Mouse (Mus musculus) ZHBTc4 (cell line): ENCODE data around the gene Atox1.

Experiments
- DNase-seq: peaks from one replicate; pipeline ENCODE4 v3.0.0-alpha.2; 2011; ENCODE audit warnings: low read depth, low spot score

Gene Atox1

GRCm38 (mm10) chr11:55461019-55461645 is at the start of gene Atox1:
TSS of gene Atox1 (minus strand) at chr11:55461239.
- DNase-seq = peak; percentile 99

- DNase-seq = no peak
Observed at GRCm38 (mm10) chr11:55505485-55505884, 44.4 kb upstream of the Atox1 start.

DNA sequence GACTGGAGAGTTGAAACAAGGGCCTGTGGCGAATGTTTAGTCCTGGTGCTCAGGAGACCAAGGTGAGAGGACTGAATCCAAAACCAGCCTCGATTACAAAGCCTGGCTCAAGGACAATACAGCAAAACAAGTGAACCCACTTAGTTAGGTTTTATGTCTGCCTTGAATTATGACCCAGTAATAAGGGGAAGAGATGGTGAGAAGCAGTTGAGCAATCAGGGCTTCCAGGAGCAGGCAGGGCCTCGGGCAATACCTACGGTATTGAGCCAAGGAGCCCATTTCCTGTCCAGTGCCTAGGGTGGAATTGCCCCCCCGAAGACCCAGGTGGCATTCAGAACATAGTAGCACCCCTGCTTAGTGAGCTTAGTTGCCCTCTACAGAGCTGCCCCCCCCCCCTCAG is 41.8 kb upstream of the Atox1 start:
- DNase-seq = no peak

GRCm38 (mm10) chr11:55501955-55502531 is 41.0 kb upstream of the Atox1 start:
- DNase-seq = no peak

DNA sequence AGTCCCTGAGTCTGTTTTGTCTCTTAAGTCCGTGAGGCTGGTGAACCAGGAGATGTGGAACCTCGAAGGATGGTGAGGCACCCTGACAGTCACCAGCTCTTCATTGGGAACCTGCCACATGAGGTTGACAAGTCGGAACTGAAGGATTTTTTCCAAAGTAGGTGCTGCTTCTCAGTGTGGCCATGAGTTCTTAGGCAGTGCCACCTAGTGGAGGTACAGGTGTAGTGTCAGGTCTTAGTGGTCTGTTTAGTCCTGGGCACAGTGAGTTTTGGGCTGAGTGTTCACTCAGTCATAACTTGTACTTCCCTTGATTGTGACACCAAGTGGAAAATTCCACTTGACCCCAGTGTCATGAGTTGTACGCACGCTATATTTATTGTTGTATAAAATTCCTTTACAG is 36.8 kb upstream of the Atox1 start:
- peak; percentile 83 for DNase-seq

DNA sequence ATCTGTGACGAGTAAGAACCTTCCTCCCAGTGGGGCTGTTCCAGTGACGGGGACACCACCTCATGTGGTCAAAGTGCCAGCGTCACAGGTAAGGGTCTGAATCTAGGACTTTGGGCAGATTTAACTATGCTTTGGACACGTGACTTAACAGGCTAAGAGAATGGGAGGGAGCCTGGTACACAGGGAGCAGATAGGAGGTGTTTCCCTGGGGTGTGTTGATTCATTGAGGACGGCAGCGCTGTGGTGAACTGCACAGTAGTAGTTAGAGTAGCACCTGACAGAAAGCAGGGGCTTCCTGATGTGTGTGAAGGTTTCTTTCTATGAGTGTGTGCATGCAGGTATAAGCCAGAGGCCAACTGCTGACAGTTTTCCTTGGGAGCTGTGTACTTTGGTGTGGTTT is 35.1 kb upstream of the Atox1 start:
- DNase-seq = no peak

DNA sequence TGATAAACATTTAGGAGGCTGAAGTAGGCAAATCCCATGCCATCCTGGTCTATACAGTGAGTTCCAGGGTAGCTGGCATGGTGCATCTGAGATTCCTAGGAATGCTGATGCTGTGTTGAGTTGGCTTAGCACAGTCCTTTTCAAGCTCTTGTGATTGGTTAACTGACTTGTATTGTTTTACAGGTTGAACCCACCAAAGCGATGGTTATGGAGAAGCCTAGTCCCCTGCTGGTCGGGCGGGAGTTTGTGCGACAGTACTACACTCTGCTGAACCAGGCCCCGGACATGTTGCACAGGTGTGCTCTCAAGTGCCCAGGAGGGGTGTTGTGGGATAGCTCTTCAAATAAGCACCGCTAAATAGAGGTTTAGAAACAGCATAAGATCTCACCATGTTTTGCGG is 24.4 kb upstream of the Atox1 start:
- DNase-seq = peak; percentile 62

DNA sequence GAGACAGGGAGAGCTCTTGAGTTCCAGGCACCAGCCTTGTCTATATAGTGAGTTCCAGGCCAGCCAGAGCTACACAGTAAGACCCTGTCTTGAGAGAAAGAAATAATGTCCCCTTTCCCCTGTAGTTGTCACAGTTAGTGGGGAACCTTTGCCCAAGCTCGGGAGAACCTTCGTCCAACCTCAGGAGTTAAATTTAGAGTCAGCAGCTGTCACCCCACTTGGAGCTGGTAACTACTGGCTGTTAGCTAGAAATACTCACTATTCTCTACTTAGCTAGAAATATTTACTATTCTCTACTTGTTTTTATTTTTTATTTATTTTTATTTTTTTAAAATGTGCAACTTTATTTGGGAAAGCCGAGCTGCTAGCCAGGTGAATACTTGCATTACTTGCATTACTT is 12.2 kb upstream of the Atox1 start:
- no peak for DNase-seq

- DNase-seq = no peak
Observed at GRCm38 (mm10) chr11:55471467-55471866, 10.4 kb upstream of the Atox1 start.

- DNase-seq = no peak
Observed at GRCm38 (mm10) chr11:55470761-55471160, 9.7 kb upstream of the Atox1 start.

GRCm38 (mm10) chr11:55469923-55470691 is 9.1 kb upstream of the Atox1 start:
- DNase-seq = peak; percentile 53

DNA sequence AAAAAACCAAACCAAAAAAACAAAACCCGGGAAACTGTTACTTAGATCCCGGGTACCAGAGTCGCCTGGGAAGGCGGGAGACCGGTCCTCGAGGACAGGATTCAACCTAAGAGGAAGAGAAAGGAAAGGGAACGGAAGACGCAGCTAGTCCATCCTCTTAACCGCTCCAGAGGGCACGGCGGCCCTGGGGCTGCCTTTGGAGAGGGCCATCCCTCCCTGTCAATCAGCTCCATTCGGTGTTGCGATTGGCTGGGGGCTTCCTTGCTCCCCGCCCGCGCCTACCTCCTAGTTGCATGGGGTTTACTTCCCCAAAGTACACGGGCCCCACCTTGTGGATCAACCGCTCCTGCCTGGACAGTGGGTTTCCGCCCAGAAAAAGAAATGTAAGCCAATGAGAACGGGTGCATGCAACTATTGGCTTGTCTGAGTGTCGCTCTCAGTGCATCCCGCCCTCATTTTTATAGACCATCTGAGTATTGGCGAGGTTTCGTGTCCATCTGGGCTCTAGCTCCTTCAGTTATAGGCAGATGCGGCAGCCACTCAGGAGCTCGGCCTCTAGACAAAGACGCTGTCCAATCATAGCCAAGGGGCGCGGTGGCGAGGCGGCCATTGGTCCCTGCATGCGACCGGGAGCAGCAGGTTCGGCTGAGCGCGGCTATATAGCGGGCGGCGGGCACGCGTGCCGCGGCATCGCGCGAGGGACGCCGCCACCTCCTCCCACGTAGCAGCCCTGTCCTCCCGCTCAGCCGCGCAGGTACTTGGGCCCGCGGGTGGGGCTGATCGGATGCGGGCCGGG is 8.2 kb upstream of the Atox1 start, which contains the start of gene G3bp1:
Gene G3bp1 (plus strand): TSS at position 638 of the 796 bp plus-strand sequence.
- DNase-seq = peak; percentile 100

DNA sequence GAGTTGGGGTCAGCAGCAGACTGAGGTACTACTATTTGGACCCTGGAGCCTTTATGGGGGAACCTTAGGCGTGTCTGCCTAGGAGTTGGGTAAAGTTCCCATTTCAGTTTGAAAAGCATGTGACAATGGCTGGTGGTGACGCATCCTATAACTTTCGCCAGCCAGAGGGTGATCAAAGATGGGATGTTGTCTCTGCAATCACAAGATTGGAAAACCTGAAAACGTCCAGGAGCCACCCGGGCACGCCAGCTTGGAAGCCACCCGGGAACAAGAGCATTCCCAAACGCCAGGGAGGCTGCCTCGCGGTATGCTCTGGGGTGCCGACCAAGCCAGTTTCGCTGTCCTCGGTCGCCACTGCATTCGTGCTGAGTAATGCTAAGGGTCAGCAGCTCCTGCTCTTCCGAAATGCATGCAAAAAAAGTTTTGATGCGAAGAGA is 7.6 kb upstream of the Atox1 start:
- DNase-seq = no peak

DNA sequence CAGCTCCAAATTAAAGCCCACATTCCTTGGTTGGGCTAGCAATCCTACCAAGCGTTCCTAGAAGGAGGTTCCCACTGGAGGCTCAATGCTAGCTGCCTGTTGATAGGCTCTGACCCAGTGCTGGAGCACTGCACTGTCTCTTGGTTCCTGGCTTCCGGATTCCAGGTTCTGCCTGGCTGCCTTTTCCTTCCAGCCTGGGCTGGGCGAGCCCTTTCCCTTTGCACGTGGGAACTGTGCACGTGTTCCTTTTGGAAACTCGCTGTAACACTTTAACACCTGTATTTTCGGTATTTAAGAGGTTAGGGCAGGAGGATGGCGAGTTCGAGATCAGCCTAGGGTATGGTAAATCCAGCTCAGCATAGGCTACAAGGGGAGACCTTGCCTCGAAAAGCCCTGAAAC is 7.0 kb upstream of the Atox1 start:
- peak; percentile 95 for DNase-seq

DNA sequence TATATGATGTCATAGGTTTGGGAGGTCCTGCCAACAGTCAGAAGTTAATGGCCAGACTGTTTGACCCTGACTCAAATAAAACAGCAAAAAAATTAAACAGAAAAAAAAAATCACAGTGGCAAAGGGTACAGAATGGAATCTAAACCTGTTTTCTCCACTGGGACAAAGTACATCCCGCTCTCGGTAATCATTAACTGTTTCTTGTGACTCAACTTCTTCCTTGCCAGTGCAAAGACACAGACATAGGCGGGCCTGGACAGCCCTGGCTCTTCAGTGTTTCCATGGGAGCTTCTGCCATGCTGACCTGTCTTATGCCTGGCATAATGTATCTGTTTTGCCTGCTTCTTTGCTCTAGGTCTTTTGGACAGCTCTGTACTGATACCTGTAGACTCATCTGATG is 4.1 kb upstream of the Atox1 start:
- no peak for DNase-seq

GRCm38 (mm10) chr11:55464707-55465106 is 3.7 kb upstream of the Atox1 start:
- DNase-seq = no peak

- DNase-seq = no peak
Observed at GRCm38 (mm10) chr11:55462149-55462548, 1.1 kb upstream of the Atox1 start.

GRCm38 (mm10) chr11:55460559-55461018 is 450 bp downstream of the Atox1 start:
- peak; percentile 56 for DNase-seq

GRCm38 (mm10) chr11:55459850-55460558 is 1.0 kb downstream of the Atox1 start:
- no peak for DNase-seq

DNA sequence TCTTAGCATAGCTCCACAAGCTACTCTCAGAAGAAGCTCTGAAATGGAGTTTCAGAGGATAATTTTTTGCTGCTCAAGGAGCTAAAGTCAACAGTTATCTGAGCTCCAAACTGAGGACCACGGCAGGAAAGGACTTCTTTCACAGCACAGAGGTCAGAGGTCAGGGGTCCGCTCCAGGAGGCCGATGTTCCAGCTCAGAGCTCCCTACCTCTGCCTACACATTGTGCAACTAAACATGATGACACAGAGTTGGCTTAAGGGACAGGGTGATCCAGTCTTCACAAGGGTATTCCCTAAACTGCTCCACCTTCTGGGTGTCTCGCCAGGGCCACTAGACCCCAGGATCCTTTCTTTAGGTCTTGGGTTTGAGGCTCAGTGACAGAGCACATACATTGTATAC is 2.5 kb downstream of the Atox1 start:
- DNase-seq = no peak

DNA sequence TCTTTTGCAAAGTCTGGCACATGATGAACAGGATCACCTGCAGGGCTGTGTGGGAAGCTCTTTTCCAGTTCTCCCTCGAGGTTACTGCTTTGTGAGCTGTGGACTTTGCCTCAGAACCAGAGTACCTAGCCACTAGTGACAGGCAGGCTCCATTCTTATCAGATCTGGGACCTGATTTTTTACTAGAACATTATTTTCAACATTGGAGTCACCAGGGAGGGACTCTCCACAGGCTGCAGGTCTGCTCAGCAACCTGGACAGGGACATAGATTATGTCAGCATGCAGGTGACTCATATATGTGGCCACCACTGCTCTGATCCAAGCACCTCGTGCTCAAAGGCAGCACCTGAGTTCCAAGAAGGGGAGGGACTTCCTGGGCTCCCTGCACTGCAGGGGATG is 5.9 kb downstream of the Atox1 start:
- no peak for DNase-seq
